Mouse (Mus musculus): ENCODE data around the gene Gna15. TPM values are rescaled to one million over a fixed set of nuclear protein-coding genes. Genes with fewer than 3 reads are reported as not detected.
A peak's percentile ranks its signal among the peaks of the same experiment; 100 is the strongest.

Gna15 gene
- polyA plus RNA-seq, 1 experiment from 2014 or later, result 0.77 TPM

DNA sequence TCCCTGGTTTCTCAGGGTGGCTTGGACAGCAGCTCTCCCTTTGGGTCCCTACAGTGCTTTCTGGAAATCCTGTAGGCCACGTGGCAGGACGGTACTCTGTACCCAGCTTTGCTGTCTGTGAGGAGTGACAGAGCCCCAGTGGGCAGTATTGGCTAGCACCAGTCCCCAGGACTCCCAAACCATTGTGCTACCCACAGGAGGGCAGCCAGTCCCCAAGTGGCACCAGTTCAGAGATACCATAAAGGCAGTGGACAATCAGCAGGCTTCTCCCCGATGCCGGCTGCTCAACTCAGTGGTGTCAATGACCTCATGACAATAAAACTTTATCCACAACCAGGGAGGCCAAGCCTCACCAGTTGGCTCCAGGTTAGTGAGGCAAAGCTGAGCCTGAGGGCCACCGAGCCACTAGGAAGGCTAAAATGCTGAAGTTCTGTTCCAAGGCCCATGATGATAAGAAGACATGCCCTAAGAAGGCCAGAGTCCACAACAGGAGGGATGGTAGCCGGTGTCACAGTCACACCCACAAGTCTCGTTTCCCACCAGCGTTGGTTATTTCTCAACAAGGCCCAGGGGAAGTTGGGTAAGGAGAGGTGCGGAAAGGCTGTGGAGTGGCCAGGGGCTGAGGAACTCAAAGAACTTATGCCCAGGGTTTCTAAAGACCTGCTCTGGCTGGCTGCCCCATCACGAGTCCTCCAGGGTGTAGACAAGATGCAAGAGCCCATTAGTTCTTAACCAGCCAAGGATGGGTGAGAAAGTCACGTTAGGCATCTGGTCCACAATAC lies 29.6 kb downstream of the Gna15 start:
- no peaks in the 10 kb centered on the region for H3K27me3 ChIP-seq (ENCODE audit: control insufficient read depth, insufficient read depth, low read length)
- peak overlapping the region; percentile 95; the same call in 1 of the 2 replicates for H3K4me2 ChIP-seq (ENCODE audit: low read depth, low read length)
- DNase-seq (ENCODE audit: low spot score) (no peak), ATAC-seq (replicated peaks; ENCODE audit: insufficient number of reproducible peaks, low FRiP score, low TSS enrichment, low read depth) (no peak)
- 92% methylated on average over 11 of the region's 11 CpGs for WGBS
- H3K9me3 ChIP-seq (replicated peaks; ENCODE audit: control insufficient read depth, low read length), result no peaks in the 10 kb centered on the region
- no peak overlapping the region for H3K27ac ChIP-seq (replicated peaks; ENCODE audit: low read depth, low read length)
- peaks cover 3% of the 10 kb centered on the region; the same call in 1 of the 2 replicates for H3K4me1 ChIP-seq (ENCODE audit: control insufficient read depth, insufficient read depth, low read length)
- H3K4me3 ChIP-seq (ENCODE audit: low read depth, low read length), result no peak overlapping the region
- H3K36me3 ChIP-seq (replicated peaks; ENCODE audit: control insufficient read depth, insufficient read depth, low read depth, low read length), result peaks cover 12% of the 10 kb centered on the region
- no peak overlapping the region for H3K9ac ChIP-seq (replicated peaks; ENCODE audit: low read length)

DNA sequence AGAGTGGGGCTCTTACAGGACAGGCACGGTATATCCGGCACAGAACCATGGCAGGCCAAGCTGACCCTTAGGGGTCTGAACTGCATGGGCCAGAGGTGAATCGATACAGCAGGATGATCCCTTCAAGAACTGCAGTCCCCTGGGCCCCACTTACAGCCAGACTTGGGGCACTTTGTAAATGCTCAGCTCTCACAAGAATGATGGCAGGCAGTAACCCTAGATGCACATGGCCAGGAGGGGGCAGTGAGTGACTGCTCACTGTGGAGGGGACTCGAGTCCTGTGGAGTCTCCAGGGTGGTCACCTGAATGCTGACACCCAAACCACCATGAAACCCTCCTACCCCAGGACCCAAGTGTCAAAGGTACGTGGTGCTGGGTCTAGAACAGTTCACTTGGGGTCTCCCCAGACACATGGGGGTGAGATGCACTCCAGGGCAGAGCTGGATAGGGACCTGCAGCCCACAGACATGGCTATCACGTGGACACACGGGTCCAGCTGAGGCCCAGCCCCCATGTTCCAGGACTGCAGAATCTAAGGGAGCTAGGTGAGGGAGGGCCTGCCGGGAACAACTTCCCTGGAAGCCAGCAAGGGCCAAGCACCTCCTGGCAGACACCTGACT lies 30.3 kb downstream of the Gna15 start:
- Histone ChIP-seq H3K9ac (replicated peaks; ENCODE audit: low read length) (no peak overlapping the region), H3K36me3 (replicated peaks; ENCODE audit: control insufficient read depth, insufficient read depth, low read depth, low read length) (peaks cover 12% of the 10 kb centered on the region), H3K4me1 (ENCODE audit: control insufficient read depth, insufficient read depth, low read length) (peaks cover 3% of the 10 kb centered on the region; the same call in 1 of the 2 replicates), H3K4me2 (ENCODE audit: low read depth, low read length) (no peak overlapping the region), H3K27ac (replicated peaks; ENCODE audit: low read depth, low read length) (no peak overlapping the region), H3K4me3 (ENCODE audit: low read depth, low read length) (no peak overlapping the region), H3K9me3 (replicated peaks; ENCODE audit: control insufficient read depth, low read length) (no peaks in the 10 kb centered on the region), H3K27me3 (ENCODE audit: control insufficient read depth, insufficient read depth, low read length) (no peaks in the 10 kb centered on the region)
- WGBS, result 80% methylated on average over 8 of the region's 8 CpGs
- no peak for DNase-seq (ENCODE audit: low spot score)
- ATAC-seq (replicated peaks; ENCODE audit: insufficient number of reproducible peaks, low FRiP score, low TSS enrichment, low read depth), result no peak

DNA sequence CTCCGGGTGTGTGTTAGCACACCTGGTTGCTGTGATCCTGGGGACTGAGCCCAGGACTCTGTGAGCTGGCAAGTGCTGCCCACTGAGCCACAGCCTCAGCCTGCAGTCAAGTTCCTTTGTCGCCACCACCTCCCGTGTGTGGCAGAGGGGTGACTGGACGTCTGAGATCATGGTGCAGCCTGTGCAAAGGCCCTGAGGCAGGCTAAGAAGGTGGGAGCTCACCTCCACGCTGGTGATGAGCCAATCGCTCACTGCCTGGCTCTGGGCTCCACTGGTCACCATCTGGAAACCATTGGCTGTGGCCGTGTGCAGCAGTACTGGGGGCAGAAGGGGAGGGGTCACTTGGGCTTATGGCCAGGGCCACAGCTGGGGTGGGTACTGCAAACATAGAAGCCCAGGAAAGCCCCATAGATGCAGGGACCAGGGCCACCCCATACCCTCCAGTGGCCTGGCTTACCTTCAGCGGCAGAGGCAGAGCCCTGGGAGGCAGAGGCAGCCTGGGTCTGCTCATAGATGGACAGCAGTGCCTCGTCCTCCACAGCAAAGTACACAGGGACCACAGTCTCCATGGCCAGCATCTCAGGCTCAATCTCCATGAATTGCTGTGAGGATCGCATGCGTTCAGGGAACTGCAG lies 31.3 kb downstream of the Gna15 start:
- Histone ChIP-seq H3K4me3 (ENCODE audit: low read depth, low read length) (no peak overlapping the region), H3K27ac (replicated peaks; ENCODE audit: low read depth, low read length) (no peak overlapping the region)
- 79% methylated on average over 11 of the region's 11 CpGs for WGBS

DNA sequence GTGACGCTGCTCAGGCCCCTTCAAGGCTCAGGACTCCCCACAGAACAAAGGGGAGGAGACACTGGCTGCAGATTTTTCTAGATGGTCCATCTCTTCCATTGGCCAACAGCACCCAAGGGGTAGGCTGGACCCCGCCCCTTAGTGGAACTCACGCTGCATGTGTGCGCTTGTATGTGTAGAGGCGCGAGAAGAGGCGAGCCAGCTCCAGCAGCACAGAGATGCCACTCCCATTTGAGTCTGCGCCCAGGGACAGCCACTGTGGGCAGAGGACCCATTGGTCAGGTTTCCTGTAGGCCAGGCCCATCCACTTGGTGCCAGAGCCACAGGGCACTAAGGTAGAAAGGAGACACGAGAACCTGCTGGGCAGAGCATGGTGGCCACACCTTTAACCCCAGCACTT lies 33.0 kb downstream of the Gna15 start:
- no peak overlapping the region for H3K9ac ChIP-seq (replicated peaks; ENCODE audit: low read length)
- no peak overlapping the region for H3K4me3 ChIP-seq (ENCODE audit: low read depth, low read length)
- no peak for ATAC-seq (replicated peaks; ENCODE audit: insufficient number of reproducible peaks, low FRiP score, low TSS enrichment, low read depth)
- H3K4me1 ChIP-seq (ENCODE audit: control insufficient read depth, insufficient read depth, low read length), result peaks cover 3% of the 10 kb centered on the region; the same call in 1 of the 2 replicates
- H3K9me3 ChIP-seq (replicated peaks; ENCODE audit: control insufficient read depth, low read length), result no peaks in the 10 kb centered on the region
- H3K27me3 ChIP-seq (ENCODE audit: control insufficient read depth, insufficient read depth, low read length), result no peaks in the 10 kb centered on the region
- 91% methylated on average over 9 of the region's 9 CpGs for WGBS
- no peak for DNase-seq (ENCODE audit: low spot score)
- H3K36me3 ChIP-seq (replicated peaks; ENCODE audit: control insufficient read depth, insufficient read depth, low read depth, low read length), result peaks cover 12% of the 10 kb centered on the region
- no peak overlapping the region for H3K4me2 ChIP-seq (ENCODE audit: low read depth, low read length)
- no peak overlapping the region for H3K27ac ChIP-seq (replicated peaks; ENCODE audit: low read depth, low read length)

More for the DNA sequence above, 31.3 kb downstream of the Gna15 start:
- Histone ChIP-seq H3K9me3 (replicated peaks; ENCODE audit: control insufficient read depth, low read length) (no peaks in the 10 kb centered on the region), H3K4me2 (ENCODE audit: low read depth, low read length) (no peak overlapping the region), H3K4me1 (ENCODE audit: control insufficient read depth, insufficient read depth, low read length) (peaks cover 3% of the 10 kb centered on the region; the same call in 1 of the 2 replicates), H3K27me3 (ENCODE audit: control insufficient read depth, insufficient read depth, low read length) (no peaks in the 10 kb centered on the region), H3K36me3 (replicated peaks; ENCODE audit: control insufficient read depth, insufficient read depth, low read depth, low read length) (peaks cover 12% of the 10 kb centered on the region), H3K9ac (replicated peaks; ENCODE audit: low read length) (no peak overlapping the region)
- ATAC-seq (replicated peaks; ENCODE audit: insufficient number of reproducible peaks, low FRiP score, low TSS enrichment, low read depth) (no peak), DNase-seq (ENCODE audit: low spot score) (no peak)

DNA sequence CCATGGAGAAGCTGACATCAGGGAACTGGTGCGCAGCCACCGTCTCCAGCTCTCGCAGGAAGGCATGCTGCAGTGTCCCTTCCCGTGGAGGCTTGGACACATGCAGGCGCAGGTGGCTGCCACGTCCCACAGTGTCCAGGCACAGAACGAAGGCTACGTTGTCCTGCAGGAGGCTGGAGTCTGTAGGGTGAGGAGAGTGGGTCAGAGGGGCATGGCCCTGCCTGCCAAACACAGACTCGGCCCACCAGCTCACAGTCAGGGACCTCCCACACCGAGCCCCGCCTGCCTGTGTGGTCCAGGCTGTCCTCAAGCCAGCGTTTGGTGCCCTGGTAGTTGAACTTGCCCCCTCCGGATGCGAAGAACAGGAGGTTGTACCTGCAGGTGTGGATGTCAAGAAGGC lies 34.1 kb downstream of the Gna15 start:
- ATAC-seq (replicated peaks; ENCODE audit: insufficient number of reproducible peaks, low FRiP score, low TSS enrichment, low read depth) (no peak), DNase-seq (ENCODE audit: low spot score) (no peak)
- WGBS, result 85% methylated on average over 14 of the region's 14 CpGs
- Histone ChIP-seq H3K9me3 (replicated peaks; ENCODE audit: control insufficient read depth, low read length) (no peaks in the 10 kb centered on the region), H3K36me3 (replicated peaks; ENCODE audit: control insufficient read depth, insufficient read depth, low read depth, low read length) (peaks cover 12% of the 10 kb centered on the region), H3K27ac (replicated peaks; ENCODE audit: low read depth, low read length) (no peak overlapping the region), H3K4me3 (ENCODE audit: low read depth, low read length) (no peak overlapping the region), H3K4me1 (ENCODE audit: control insufficient read depth, insufficient read depth, low read length) (no peaks in the 10 kb centered on the region; the same call in 1 of the 2 replicates), H3K9ac (replicated peaks; ENCODE audit: low read length) (no peak overlapping the region), H3K27me3 (ENCODE audit: control insufficient read depth, insufficient read depth, low read length) (no peaks in the 10 kb centered on the region), H3K4me2 (ENCODE audit: low read depth, low read length) (no peak overlapping the region)

DNA sequence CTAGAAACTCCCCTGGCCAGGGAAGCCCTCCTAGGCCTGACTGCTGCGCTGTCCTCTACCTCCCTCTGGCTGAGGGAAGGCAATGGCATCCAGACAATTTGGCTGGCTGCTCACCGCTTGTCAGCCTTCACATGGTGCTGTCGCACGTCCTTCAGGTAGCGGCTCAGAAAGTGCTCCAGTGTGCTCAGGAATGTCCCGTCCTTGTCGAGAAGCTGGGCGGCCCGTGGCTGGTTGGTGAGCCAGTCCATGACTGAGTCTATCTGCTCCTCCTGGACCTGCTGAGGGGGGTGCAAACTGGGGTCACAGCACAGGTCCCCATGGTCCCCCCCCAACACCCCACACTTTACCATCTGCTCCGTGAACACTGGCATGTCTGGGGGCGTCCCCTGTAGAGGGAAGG lies 35.9 kb downstream of the Gna15 start:
- Histone ChIP-seq H3K9ac (replicated peaks; ENCODE audit: low read length) (no peak overlapping the region), H3K4me3 (ENCODE audit: low read depth, low read length) (no peak overlapping the region), H3K27me3 (ENCODE audit: control insufficient read depth, insufficient read depth, low read length) (no peaks in the 10 kb centered on the region), H3K4me2 (ENCODE audit: low read depth, low read length) (no peak overlapping the region), H3K9me3 (replicated peaks; ENCODE audit: control insufficient read depth, low read length) (no peaks in the 10 kb centered on the region), H3K27ac (replicated peaks; ENCODE audit: low read depth, low read length) (no peak overlapping the region), H3K4me1 (ENCODE audit: control insufficient read depth, insufficient read depth, low read length) (no peaks in the 10 kb centered on the region), H3K36me3 (replicated peaks; ENCODE audit: control insufficient read depth, insufficient read depth, low read depth, low read length) (peaks cover 12% of the 10 kb centered on the region)
- no peak for DNase-seq (ENCODE audit: low spot score)
- no peak for ATAC-seq (replicated peaks; ENCODE audit: insufficient number of reproducible peaks, low FRiP score, low TSS enrichment, low read depth)
- 87% methylated on average over 11 of the region's 11 CpGs for WGBS

DNA sequence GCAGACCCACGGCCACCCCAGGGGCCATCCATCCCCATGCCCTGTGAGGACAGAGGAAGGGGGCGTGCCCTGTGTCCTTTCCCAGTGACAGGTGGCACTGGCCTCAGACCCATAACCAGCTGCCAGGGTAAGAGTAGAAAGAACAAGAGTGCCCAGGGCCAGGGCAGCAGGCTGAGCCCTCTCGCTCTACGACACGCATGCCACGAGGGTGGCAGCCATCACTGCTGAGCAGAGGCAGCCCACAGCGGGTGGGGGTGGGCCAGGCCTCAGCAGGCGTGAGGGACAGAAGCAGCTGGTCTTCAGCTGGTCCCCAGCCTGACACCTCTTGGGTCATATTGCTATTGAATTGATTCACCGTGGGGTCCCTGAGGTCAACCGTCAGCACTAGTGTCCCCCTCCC lies 37.5 kb downstream of the Gna15 start:
- ATAC-seq (replicated peaks; ENCODE audit: insufficient number of reproducible peaks, low FRiP score, low TSS enrichment, low read depth) (no peak), DNase-seq (ENCODE audit: low spot score) (no peak)
- WGBS, result 88% methylated on average over 10 of the region's 10 CpGs
- no peak overlapping the region for H3K27ac ChIP-seq (replicated peaks; ENCODE audit: low read depth, low read length)
- H3K9me3 ChIP-seq (replicated peaks; ENCODE audit: control insufficient read depth, low read length), result no peaks in the 10 kb centered on the region
- H3K9ac ChIP-seq (replicated peaks; ENCODE audit: low read length), result no peak overlapping the region
- H3K4me1 ChIP-seq (ENCODE audit: control insufficient read depth, insufficient read depth, low read length), result no peaks in the 10 kb centered on the region
- H3K27me3 ChIP-seq (ENCODE audit: control insufficient read depth, insufficient read depth, low read length), result peaks cover 11% of the 10 kb centered on the region
- no peak overlapping the region for H3K4me3 ChIP-seq (ENCODE audit: low read depth, low read length)
- H3K4me2 ChIP-seq (ENCODE audit: low read depth, low read length), result no peak overlapping the region
- H3K36me3 ChIP-seq (replicated peaks; ENCODE audit: control insufficient read depth, insufficient read depth, low read depth, low read length), result peaks cover 6% of the 10 kb centered on the region
